Mouse (Mus musculus): ENCODE results near the gene Sgf29. TPM values are rescaled to one million over a fixed set of nuclear protein-coding genes. Genes with fewer than 3 reads are reported as not detected.

Sgf29 gene
- polyA plus RNA-seq, 1 experiment = 4.0 TPM

DNA sequence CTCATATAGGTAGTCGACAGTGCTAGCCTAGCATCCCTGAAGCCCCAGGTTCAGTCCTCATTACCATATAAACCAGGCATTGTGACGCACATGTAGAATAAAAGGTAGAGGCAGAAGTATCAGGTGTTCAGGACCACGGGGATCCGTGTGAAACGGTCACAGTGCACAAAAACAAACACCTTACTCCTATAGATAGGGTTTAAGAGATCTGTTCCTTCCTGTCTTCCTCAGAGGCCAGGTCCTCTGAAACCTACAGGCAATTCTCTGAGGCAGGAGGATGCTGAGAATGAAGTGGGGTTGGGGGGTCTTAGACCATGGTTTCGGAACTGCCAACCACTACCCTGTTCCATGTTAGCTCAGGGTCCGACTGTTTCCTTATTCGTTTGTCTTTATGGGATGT lies 48.7 kb downstream of the Sgf29 start:
- Histone ChIP-seq H3K9me3 (ENCODE audit: control insufficient read depth, low read length) (no peaks in the 10 kb centered on the region), H3K36me3 (ENCODE audit: control insufficient read depth) (peaks cover 17% of the 10 kb centered on the region), H3K27me3 (ENCODE audit: control insufficient read depth) (peaks cover 10% of the 10 kb centered on the region), H3K4me1 (ENCODE audit: control insufficient read depth) (peaks cover 51% of the 10 kb centered on the region), H3K4me3 (replicated peaks) (no peak overlapping the region)
- TF ChIP-seq TAL1 (IDR thresholded peaks at IDR 0.05; ENCODE audit: low read length) = no peak
- no peak for TF ChIP-seq GATA1 (IDR thresholded peaks at IDR 0.05; ENCODE audit: low read length)

DNA sequence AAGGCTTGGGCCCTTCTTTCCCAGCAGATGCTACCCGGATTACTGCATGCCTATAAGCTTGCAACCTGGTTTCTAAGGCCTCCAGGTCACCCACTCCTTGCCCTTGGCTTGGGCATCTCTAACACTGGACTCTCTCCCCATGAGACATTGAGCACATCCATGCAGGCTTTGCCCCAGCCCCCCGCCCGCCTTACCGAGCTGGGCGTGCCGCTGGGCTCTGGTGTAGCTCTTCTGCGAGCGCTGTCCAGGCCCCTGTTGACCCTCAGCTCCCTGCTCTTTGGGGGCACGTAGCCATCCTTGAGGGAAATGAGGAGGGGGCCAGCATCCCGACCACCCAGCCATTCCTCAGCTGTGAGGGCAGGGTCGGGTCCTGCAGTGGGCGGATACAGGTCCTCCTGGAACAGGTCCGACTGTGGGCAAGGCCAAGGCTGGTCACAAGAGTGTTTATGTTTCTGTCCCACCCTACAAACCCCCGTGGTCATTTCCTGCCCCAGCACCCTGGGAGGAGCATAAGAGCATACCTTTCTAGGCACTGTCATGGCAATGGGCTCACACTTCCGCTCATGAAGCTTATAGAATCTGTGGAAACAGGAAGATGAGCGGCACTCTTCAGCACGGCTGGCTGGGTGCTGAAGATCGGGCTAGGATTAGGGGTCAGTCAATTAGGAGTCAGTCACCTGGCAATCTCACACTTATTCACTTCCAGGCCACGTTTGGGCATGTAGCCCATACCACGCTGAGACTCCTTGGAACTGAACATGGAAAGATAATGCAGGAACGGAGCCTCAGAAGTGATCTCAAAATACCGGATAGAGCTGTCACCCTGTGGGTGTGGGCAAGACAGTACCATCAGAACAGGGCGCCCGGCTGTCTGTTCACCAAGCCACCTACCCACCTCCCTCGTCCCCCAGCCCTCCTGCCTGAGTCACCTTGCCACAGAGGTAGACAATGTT lies 51.2 kb downstream of the Sgf29 start:
- no peak for TF ChIP-seq GATA1 (IDR thresholded peaks at IDR 0.05; ENCODE audit: low read length)
- TF ChIP-seq TAL1 (IDR thresholded peaks at IDR 0.05; ENCODE audit: low read length) = no peak
- H3K4me3 ChIP-seq (replicated peaks) = no peak overlapping the region
- peaks cover 35% of the 10 kb centered on the region for H3K27me3 ChIP-seq (ENCODE audit: control insufficient read depth)
- H3K4me1 ChIP-seq (ENCODE audit: control insufficient read depth) = peaks cover 50% of the 10 kb centered on the region
- no peaks in the 10 kb centered on the region for H3K9me3 ChIP-seq (ENCODE audit: control insufficient read depth, low read length)
- peaks cover 17% of the 10 kb centered on the region for H3K36me3 ChIP-seq (ENCODE audit: control insufficient read depth)

DNA sequence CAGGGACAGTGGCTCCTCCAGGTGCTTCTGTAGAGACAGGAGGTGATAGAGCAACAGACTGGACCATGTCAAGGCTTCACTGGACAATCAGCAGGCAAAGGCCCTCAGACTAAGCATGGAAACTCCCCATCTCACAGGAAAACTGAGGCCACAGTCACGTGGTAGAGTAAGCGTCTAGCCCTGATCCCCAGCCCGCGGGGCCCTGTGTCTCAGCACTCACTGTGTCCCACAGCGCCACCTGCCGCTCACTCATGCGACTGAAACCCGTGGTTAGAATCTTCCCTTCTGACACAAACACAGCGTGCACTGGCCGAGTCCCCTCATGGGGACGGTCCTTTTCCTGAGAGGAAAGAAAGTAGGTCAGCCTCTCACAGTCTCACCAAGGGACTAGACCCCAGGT lies 52.0 kb downstream of the Sgf29 start:
- H3K9me3 ChIP-seq (ENCODE audit: control insufficient read depth, low read length) = no peaks in the 10 kb centered on the region
- no peak overlapping the region for H3K4me3 ChIP-seq (replicated peaks)
- peaks cover 48% of the 10 kb centered on the region for H3K4me1 ChIP-seq (ENCODE audit: control insufficient read depth)
- TF ChIP-seq GATA1 (IDR thresholded peaks at IDR 0.05; ENCODE audit: low read length) (no peak), TAL1 (IDR thresholded peaks at IDR 0.05; ENCODE audit: low read length) (no peak)
- H3K27me3 ChIP-seq (ENCODE audit: control insufficient read depth) = peaks cover 42% of the 10 kb centered on the region
- peaks cover 17% of the 10 kb centered on the region for H3K36me3 ChIP-seq (ENCODE audit: control insufficient read depth)

- Histone ChIP-seq H3K27me3 (ENCODE audit: control insufficient read depth) (peaks cover 42% of the 10 kb centered on the region), H3K9me3 (ENCODE audit: control insufficient read depth, low read length) (no peaks in the 10 kb centered on the region), H3K36me3 (ENCODE audit: control insufficient read depth) (peaks cover 17% of the 10 kb centered on the region), H3K4me1 (ENCODE audit: control insufficient read depth) (peaks cover 41% of the 10 kb centered on the region), H3K4me3 (replicated peaks) (no peak overlapping the region)
- no peak for TF ChIP-seq TAL1 (IDR thresholded peaks at IDR 0.05; ENCODE audit: low read length)
- TF ChIP-seq GATA1 (IDR thresholded peaks at IDR 0.05; ENCODE audit: low read length) = no peak
Measured at GRCm38 (mm10) chr7:126701559-126702357, 52.6 kb downstream of the Sgf29 start.

DNA sequence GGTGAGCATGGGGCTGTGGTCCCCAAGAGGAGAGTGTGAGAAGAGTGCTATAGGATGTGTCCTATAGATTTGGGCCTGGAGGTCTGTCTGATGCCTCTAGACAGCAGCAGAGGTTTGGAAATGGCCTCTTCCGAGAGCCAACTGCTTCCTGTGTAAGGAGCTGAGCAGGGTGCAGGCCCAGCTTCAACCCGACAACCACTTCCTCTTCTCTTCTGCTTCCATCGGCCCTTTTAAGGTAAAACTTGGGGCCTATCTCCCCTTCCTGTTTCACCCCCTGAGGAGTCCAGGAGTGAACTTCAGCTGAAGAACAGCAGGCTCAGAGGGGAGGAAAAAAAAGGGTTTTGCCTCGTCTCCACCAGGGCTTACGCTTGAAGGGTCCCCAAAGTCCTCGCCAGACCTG lies 53.2 kb downstream of the Sgf29 start:
- peaks cover 12% of the 10 kb centered on the region for H3K36me3 ChIP-seq (ENCODE audit: control insufficient read depth)
- H3K4me1 ChIP-seq (ENCODE audit: control insufficient read depth) = peaks cover 35% of the 10 kb centered on the region
- peaks cover 42% of the 10 kb centered on the region for H3K27me3 ChIP-seq (ENCODE audit: control insufficient read depth)
- H3K9me3 ChIP-seq (ENCODE audit: control insufficient read depth, low read length) = no peaks in the 10 kb centered on the region
- TF ChIP-seq TAL1 (IDR thresholded peaks at IDR 0.05; ENCODE audit: low read length) (no peak), GATA1 (IDR thresholded peaks at IDR 0.05; ENCODE audit: low read length) (no peak)
- H3K4me3 ChIP-seq (replicated peaks) = no peak overlapping the region

DNA sequence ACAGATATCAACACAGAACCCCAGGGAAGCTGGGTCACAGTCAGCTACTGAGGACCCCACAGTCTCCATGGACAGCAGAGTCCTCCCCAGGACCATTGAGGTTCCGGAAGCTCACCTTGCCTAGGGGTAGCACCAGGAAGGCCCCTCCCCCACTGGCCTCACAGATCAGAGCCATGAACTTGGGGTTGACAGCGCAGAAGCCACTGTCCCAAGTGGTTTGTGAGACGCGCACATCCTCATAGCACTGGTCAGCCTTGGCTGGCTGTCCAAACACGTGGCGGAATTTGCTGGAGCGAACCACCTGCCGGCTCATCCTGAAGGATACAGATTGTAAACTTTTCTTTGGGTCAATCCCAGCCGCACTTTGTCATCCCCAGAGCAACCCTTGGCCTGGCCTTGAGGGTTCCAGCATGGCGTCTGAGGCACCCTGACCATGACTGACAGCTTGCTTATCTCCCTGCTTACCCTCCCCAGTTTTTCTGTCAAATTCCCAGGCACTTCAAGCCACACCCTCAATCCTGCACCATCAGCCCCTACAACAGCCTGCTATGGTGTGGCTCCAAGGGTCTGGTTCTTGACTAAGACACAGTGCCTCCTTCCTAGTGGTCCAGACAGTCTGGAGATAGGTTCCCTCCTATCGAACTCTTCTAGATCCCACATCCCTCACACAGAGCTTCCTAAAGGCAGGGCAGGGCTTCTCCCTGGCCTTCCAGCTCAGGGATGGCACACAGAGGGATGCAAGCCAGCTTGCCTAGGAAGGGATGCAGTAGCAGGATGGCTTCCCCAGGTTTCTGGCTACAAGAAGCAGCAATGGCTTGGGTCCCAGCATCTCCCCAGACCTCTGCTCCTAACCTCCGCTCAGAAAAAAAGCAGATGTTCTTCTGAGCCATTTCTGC lies 54.0 kb downstream of the Sgf29 start:
- Histone ChIP-seq H3K9me3 (ENCODE audit: control insufficient read depth, low read length) (no peaks in the 10 kb centered on the region), H3K4me3 (replicated peaks) (no peak overlapping the region), H3K4me1 (ENCODE audit: control insufficient read depth) (peaks cover 31% of the 10 kb centered on the region), H3K36me3 (ENCODE audit: control insufficient read depth) (peaks cover 7% of the 10 kb centered on the region), H3K27me3 (ENCODE audit: control insufficient read depth) (peaks cover 42% of the 10 kb centered on the region)
- no peak for TF ChIP-seq GATA1 (IDR thresholded peaks at IDR 0.05; ENCODE audit: low read length)
- no peak for TF ChIP-seq TAL1 (IDR thresholded peaks at IDR 0.05; ENCODE audit: low read length)

DNA sequence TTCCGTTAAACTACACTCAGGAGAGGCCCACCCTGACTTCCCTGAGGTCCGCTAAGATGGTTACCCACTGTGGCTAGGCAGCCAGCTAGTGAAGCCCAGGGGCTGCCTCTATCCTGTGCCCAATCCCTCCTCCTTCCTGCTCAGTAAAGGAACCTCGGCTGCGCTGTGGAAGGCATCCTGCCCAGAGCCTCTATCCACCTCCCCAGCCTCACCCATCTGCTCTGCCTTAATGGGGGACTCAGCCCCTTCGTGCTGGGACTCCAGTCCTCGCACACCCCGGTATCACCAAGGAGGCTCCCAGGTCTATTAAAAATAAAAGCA lies 54.6 kb downstream of the Sgf29 start:
- no peaks in the 10 kb centered on the region for H3K9me3 ChIP-seq (ENCODE audit: control insufficient read depth, low read length)
- H3K36me3 ChIP-seq (ENCODE audit: control insufficient read depth) = peaks cover 7% of the 10 kb centered on the region
- no peak overlapping the region for H3K4me3 ChIP-seq (replicated peaks)
- TF ChIP-seq TAL1 (IDR thresholded peaks at IDR 0.05; ENCODE audit: low read length) (no peak), GATA1 (IDR thresholded peaks at IDR 0.05; ENCODE audit: low read length) (no peak)
- H3K27me3 ChIP-seq (ENCODE audit: control insufficient read depth) = peaks cover 42% of the 10 kb centered on the region
- H3K4me1 ChIP-seq (ENCODE audit: control insufficient read depth) = peaks cover 31% of the 10 kb centered on the region

GRCm38 (mm10) chr7:126704121-126704980 lies 55.2 kb downstream of the Sgf29 start:
- Histone ChIP-seq H3K4me3 (replicated peaks) (peak overlapping the region; percentile 40), H3K4me1 (ENCODE audit: control insufficient read depth) (peaks cover 31% of the 10 kb centered on the region), H3K9me3 (ENCODE audit: control insufficient read depth, low read length) (no peaks in the 10 kb centered on the region; the same call in 1 of the 2 replicates), H3K36me3 (ENCODE audit: control insufficient read depth) (peaks cover 7% of the 10 kb centered on the region), H3K27me3 (ENCODE audit: control insufficient read depth) (peaks cover 42% of the 10 kb centered on the region)
- TF ChIP-seq TAL1 (IDR thresholded peaks at IDR 0.05; ENCODE audit: low read length) (no peak), GATA1 (IDR thresholded peaks at IDR 0.05; ENCODE audit: low read length) (no peak)

Data from erythroblast, embryonic 14.5 days (primary cell).